Mouse (Mus musculus): Measurements from ENCODE around the gene Bach2. TPM values are rescaled to one million over a fixed set of nuclear protein-coding genes. Genes with fewer than 3 reads are reported as not detected.
A peak's percentile ranks its signal among the peaks of the same experiment; 100 is the strongest.

The Bach2 gene
- polyA plus RNA-seq, 1 experiment from 2014 or later, result 1.8 TPM

GRCm38 (mm10) chr4:32538488-32538887, 299.9 kb downstream of the Bach2 start:
- Histone ChIP-seq H3K4me3 (no peak overlapping the region), H3K4me1 (0 out of 2 replicates have a peak, but pooled peaks cover 3% of the 10 kb centered on the region), H3K4me2 (no peak overlapping the region), H3K27me3 (replicated peaks) (no peaks in the 10 kb centered on the region), H3K9ac (no peak overlapping the region), H3K9me3 (replicated peaks) (no peaks in the 10 kb centered on the region), H3K36me3 (no peaks in the 10 kb centered on the region), H3K27ac (no peak overlapping the region)
- WGBS (ENCODE audit: insufficient replicate concordance), result 62% methylated on average over 4 of the region's 4 CpGs
- ATAC-seq, result no peak

- Histone ChIP-seq H3K4me1 (0 out of 2 replicates have a peak, but pooled peaks cover 3% of the 10 kb centered on the region), H3K9ac (no peak overlapping the region), H3K27ac (no peak overlapping the region), H3K27me3 (replicated peaks) (no peaks in the 10 kb centered on the region), H3K4me3 (no peak overlapping the region), H3K9me3 (replicated peaks) (no peaks in the 10 kb centered on the region), H3K36me3 (no peaks in the 10 kb centered on the region), H3K4me2 (no peak overlapping the region)
- 58% methylated on average over 11 of the region's 11 CpGs for WGBS (ENCODE audit: insufficient replicate concordance)
- no peak for ATAC-seq
These were observed 300.4 kb downstream of the Bach2 start for GRCm38 (mm10) chr4:32538987-32539386.

GRCm38 (mm10) chr4:32544821-32545545, 306.4 kb downstream of the Bach2 start:
- ATAC-seq, result no peak
- H3K27me3 ChIP-seq (replicated peaks), result no peaks in the 10 kb centered on the region
- H3K4me1 ChIP-seq, result no peaks in the 10 kb centered on the region
- H3K9ac ChIP-seq, result no peak overlapping the region
- no peaks in the 10 kb centered on the region for H3K9me3 ChIP-seq (replicated peaks)
- H3K4me3 ChIP-seq, result no peak overlapping the region
- no peak overlapping the region for H3K4me2 ChIP-seq
- H3K36me3 ChIP-seq, result no peaks in the 10 kb centered on the region
- 72% methylated on average over 14 of the region's 14 CpGs for WGBS (ENCODE audit: insufficient replicate concordance)
- H3K27ac ChIP-seq, result no peak overlapping the region

GRCm38 (mm10) chr4:32545548-32545947, 306.9 kb downstream of the Bach2 start:
- no peaks in the 10 kb centered on the region for H3K9me3 ChIP-seq (replicated peaks)
- H3K27me3 ChIP-seq (replicated peaks), result no peaks in the 10 kb centered on the region
- no peaks in the 10 kb centered on the region for H3K4me1 ChIP-seq
- no peaks in the 10 kb centered on the region for H3K36me3 ChIP-seq
- ATAC-seq, result no peak
- no peak overlapping the region for H3K9ac ChIP-seq
- WGBS (ENCODE audit: insufficient replicate concordance), result 44% methylated on average over 4 of the region's 4 CpGs
- H3K27ac ChIP-seq, result no peak overlapping the region
- H3K4me2 ChIP-seq, result no peak overlapping the region
- H3K4me3 ChIP-seq, result no peak overlapping the region

- Histone ChIP-seq H3K36me3 (no peaks in the 10 kb centered on the region), H3K9me3 (replicated peaks) (no peaks in the 10 kb centered on the region), H3K27ac (no peak overlapping the region), H3K27me3 (replicated peaks) (no peaks in the 10 kb centered on the region), H3K4me2 (no peak overlapping the region), H3K4me1 (no peaks in the 10 kb centered on the region), H3K9ac (no peak overlapping the region), H3K4me3 (no peak overlapping the region)
- 79% methylated on average over 1 of the region's 1 CpGs for WGBS (ENCODE audit: insufficient replicate concordance)
- ATAC-seq, result no peak
These were observed 310.5 kb downstream of the Bach2 start for GRCm38 (mm10) chr4:32549150-32549549.

- H3K4me2 ChIP-seq, result no peak overlapping the region
- no peak overlapping the region for H3K27ac ChIP-seq
- 33% methylated on average over 4 of the region's 4 CpGs for WGBS (ENCODE audit: insufficient replicate concordance)
- H3K4me1 ChIP-seq, result no peaks in the 10 kb centered on the region
- H3K4me3 ChIP-seq, result no peak overlapping the region
- no peaks in the 10 kb centered on the region for H3K27me3 ChIP-seq (replicated peaks)
- H3K36me3 ChIP-seq, result no peaks in the 10 kb centered on the region
- no peaks in the 10 kb centered on the region for H3K9me3 ChIP-seq (replicated peaks)
- H3K9ac ChIP-seq, result no peak overlapping the region
- ATAC-seq, result no peak
These were observed 312.7 kb downstream of the Bach2 start for GRCm38 (mm10) chr4:32551337-32551736.

- H3K36me3 ChIP-seq, result no peaks in the 10 kb centered on the region
- ATAC-seq, result no peak
- no peaks in the 10 kb centered on the region for H3K9me3 ChIP-seq (replicated peaks)
- no peaks in the 10 kb centered on the region for H3K27me3 ChIP-seq (replicated peaks)
- peaks cover 4% of the 10 kb centered on the region; the same call in 1 of the 2 replicates for H3K4me1 ChIP-seq
- 72% methylated on average over 7 of the region's 7 CpGs for WGBS (ENCODE audit: insufficient replicate concordance)
- H3K27ac ChIP-seq, result no peak overlapping the region
- no peak overlapping the region for H3K4me3 ChIP-seq
- no peak overlapping the region for H3K4me2 ChIP-seq
- no peak overlapping the region for H3K9ac ChIP-seq
These were observed 316.9 kb downstream of the Bach2 start for GRCm38 (mm10) chr4:32555506-32555905.

GRCm38 (mm10) chr4:32560246-32560645, 321.6 kb downstream of the Bach2 start:
- H3K4me3 ChIP-seq, result no peak overlapping the region
- H3K9ac ChIP-seq, result no peak overlapping the region
- H3K4me2 ChIP-seq, result no peak overlapping the region
- no peak for ATAC-seq
- peaks cover 17% of the 10 kb centered on the region for H3K4me1 ChIP-seq
- no peak overlapping the region for H3K27ac ChIP-seq
- 0 out of 2 replicates have a peak, but pooled peaks cover 5% of the 10 kb centered on the region for H3K36me3 ChIP-seq
- 49% methylated on average over 6 of the region's 6 CpGs for WGBS (ENCODE audit: insufficient replicate concordance)
- no peaks in the 10 kb centered on the region for H3K9me3 ChIP-seq (replicated peaks)
- H3K27me3 ChIP-seq (replicated peaks), result no peaks in the 10 kb centered on the region

- 58% methylated on average over 8 of the region's 8 CpGs for WGBS (ENCODE audit: insufficient replicate concordance)
- Histone ChIP-seq H3K27ac (peak overlapping the region; percentile 16), H3K9ac (no peak overlapping the region), H3K4me2 (no peak overlapping the region), H3K4me1 (peaks cover 17% of the 10 kb centered on the region), H3K36me3 (0 out of 2 replicates have a peak, but pooled peaks cover 5% of the 10 kb centered on the region), H3K4me3 (no peak overlapping the region), H3K27me3 (replicated peaks) (no peaks in the 10 kb centered on the region), H3K9me3 (replicated peaks) (no peaks in the 10 kb centered on the region)
- no peak for ATAC-seq
These were observed 322.3 kb downstream of the Bach2 start for GRCm38 (mm10) chr4:32560724-32561554.

- H3K4me3 ChIP-seq, result no peak overlapping the region
- ATAC-seq, result peak; percentile 56
- H3K9me3 ChIP-seq (replicated peaks), result no peaks in the 10 kb centered on the region
- peaks cover 17% of the 10 kb centered on the region for H3K4me1 ChIP-seq
- 55% methylated on average over 12 of the region's 12 CpGs for WGBS (ENCODE audit: insufficient replicate concordance)
- peak overlapping the region; percentile 45 for H3K27ac ChIP-seq
- no peaks in the 10 kb centered on the region for H3K27me3 ChIP-seq (replicated peaks)
- no peak overlapping the region for H3K4me2 ChIP-seq
- H3K36me3 ChIP-seq, result 0 out of 2 replicates have a peak, but pooled peaks cover 5% of the 10 kb centered on the region
- no peak overlapping the region for H3K9ac ChIP-seq
These were observed 323.0 kb downstream of the Bach2 start for GRCm38 (mm10) chr4:32561555-32562095.

- Histone ChIP-seq H3K27ac (peak overlapping the region; percentile 45; the same call in 1 of the 2 replicates), H3K9ac (no peak overlapping the region), H3K36me3 (0 out of 2 replicates have a peak, but pooled peaks cover 5% of the 10 kb centered on the region), H3K4me2 (no peak overlapping the region), H3K4me3 (no peak overlapping the region), H3K4me1 (peaks cover 17% of the 10 kb centered on the region), H3K9me3 (replicated peaks) (no peaks in the 10 kb centered on the region), H3K27me3 (replicated peaks) (no peaks in the 10 kb centered on the region)
- 86% methylated on average over 35 of the region's 35 CpGs for WGBS (ENCODE audit: insufficient replicate concordance)
- ATAC-seq, result no peak
These were observed 323.9 kb downstream of the Bach2 start for GRCm38 (mm10) chr4:32562319-32563115.
